In the genomic region with DNA sequence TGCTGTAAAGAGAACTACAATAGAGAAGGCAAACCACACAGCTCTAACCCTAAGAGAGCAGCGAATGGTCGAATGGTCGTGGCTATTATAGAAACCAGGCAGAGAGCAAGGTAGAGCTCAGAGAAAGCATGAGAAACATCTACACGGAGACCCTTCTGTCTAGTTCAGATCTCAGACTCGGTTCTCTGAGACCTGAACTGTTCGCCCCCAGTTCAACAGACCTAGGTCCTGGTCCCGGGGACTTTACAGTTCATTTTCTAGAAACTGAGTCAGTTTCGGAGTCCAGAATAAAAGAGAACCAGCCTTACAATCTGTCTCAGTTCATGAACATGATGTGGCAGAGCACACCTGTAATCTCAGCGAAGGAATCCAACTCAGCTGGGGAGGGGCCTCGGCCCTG, we compare ENCODE assay signal across 8 mouse cellular contexts. TPM values are rescaled to one million over a fixed set of nuclear protein-coding genes. Genes with fewer than 3 reads are reported as not detected.
DNase-seq lines count a peak whose midpoint lies in the region; ATAC-seq lines count a peak whose summit lies in the region.

No protein-coding gene starts in this region.

- H3K27ac ChIP-seq in heart, embryonic 15.5 days = peak overlapping the region; percentile 78
- peak overlapping the region; percentile 94 for H3K27ac ChIP-seq in brown adipose tissue, adult 24 weeks (replicated peaks; ENCODE audit: low read depth, low read length)
- peak overlapping the region; percentile 70 for H3K27ac ChIP-seq in hindbrain, embryonic 15.5 days (replicated peaks)
- H3K27ac ChIP-seq in midbrain, embryonic 13.5 days = 0 out of 2 replicates have a peak overlapping the region, but pooled peaks have one; percentile 2

- H3K9ac ChIP-seq in heart, embryonic 15.5 days = peak overlapping the region; percentile 72
- 0 out of 2 replicates have a peak overlapping the region, but pooled peaks have one; percentile 3 for H3K9ac ChIP-seq in hindbrain, embryonic 15.5 days
- H3K9ac ChIP-seq in midbrain, embryonic 13.5 days (replicated peaks) = peak overlapping the region; percentile 52

- H3K4me1 ChIP-seq in heart, embryonic 15.5 days (replicated peaks) = peaks cover 60% of the 10 kb centered on the region
- H3K4me1 ChIP-seq in brown adipose tissue, adult 24 weeks (ENCODE audit: control insufficient read depth, insufficient read depth, insufficient read length, low read length) = peaks cover 12% of the 10 kb centered on the region
- H3K4me1 ChIP-seq in hindbrain, embryonic 15.5 days (replicated peaks) = peaks cover 56% of the 10 kb centered on the region
- peaks cover 60% of the 10 kb centered on the region for H3K4me1 ChIP-seq in midbrain, embryonic 13.5 days (replicated peaks)

- no peaks in the 10 kb centered on the region for H3K9me3 ChIP-seq in heart, embryonic 15.5 days (replicated peaks)
- no peaks in the 10 kb centered on the region for H3K9me3 ChIP-seq in hindbrain, embryonic 15.5 days
- no peaks in the 10 kb centered on the region for H3K9me3 ChIP-seq in midbrain, embryonic 13.5 days

- 21% methylated on average over 10 of the region's 10 CpGs for WGBS in heart, embryonic 15.5 days
- 10% methylated on average over 10 of the region's 10 CpGs for WGBS in hindbrain, embryonic 15.5 days
- 12% methylated on average over 10 of the region's 10 CpGs for WGBS in midbrain, embryonic 13.5 days

- H3K36me3 ChIP-seq in heart, embryonic 15.5 days = no peaks in the 10 kb centered on the region
- no peaks in the 10 kb centered on the region for H3K36me3 ChIP-seq in hindbrain, embryonic 15.5 days
- H3K36me3 ChIP-seq in midbrain, embryonic 13.5 days = no peaks in the 10 kb centered on the region

- DNase-seq in heart, adult 9 months (ENCODE audit: low spot score in 2 of 2) = no peak
- no peak for DNase-seq in urinary bladder, postnatal 36 days (ENCODE audit: low spot score in 2 of 2)
- no peak for DNase-seq in natural killer cell, adult 2 months (ENCODE audit: low spot score in 2 of 2)
- no peak for DNase-seq in right cerebral cortex, postnatal 4 days

- no peak for ATAC-seq in heart, embryonic 15.5 days (replicated peaks; ENCODE audit: insufficient number of reproducible peaks, insufficient read depth, low FRiP score, low read depth)
- ATAC-seq in hindbrain, embryonic 15.5 days (ENCODE audit: low FRiP score, low read depth) = no peak
- no peak for ATAC-seq in midbrain, embryonic 13.5 days

- H3K27me3 ChIP-seq in heart, embryonic 15.5 days = no peaks in the 10 kb centered on the region
- H3K27me3 ChIP-seq in hindbrain, embryonic 15.5 days = no peaks in the 10 kb centered on the region
- peaks cover 6% of the 10 kb centered on the region for H3K27me3 ChIP-seq in midbrain, embryonic 13.5 days

- peak overlapping the region; percentile 57 for H3K4me3 ChIP-seq in heart, embryonic 15.5 days
- peak overlapping the region; percentile 14; the same call in 1 of the 2 replicates for H3K4me3 ChIP-seq in brown adipose tissue, adult 24 weeks (ENCODE audit: insufficient read depth, low read depth, low read length)
- peak overlapping the region; percentile 47 for H3K4me3 ChIP-seq in hindbrain, embryonic 15.5 days
- peak overlapping the region; percentile 60 for H3K4me3 ChIP-seq in midbrain, embryonic 13.5 days (replicated peaks)

- peak overlapping the region; percentile 73 for H3K4me2 ChIP-seq in heart, embryonic 15.5 days
- H3K4me2 ChIP-seq in hindbrain, embryonic 15.5 days = peak overlapping the region; percentile 75
- H3K4me2 ChIP-seq in midbrain, embryonic 13.5 days (replicated peaks) = peak overlapping the region; percentile 91

RNA-seq across cellular contexts. Expression of a gene that starts 1.6 kb away (rescaled TPM):
- polyA plus RNA-seq in heart, embryonic 15.5 days (2015; fragmentation: Nextera tagmentation; extraction: Ambion mirVana) = 61.9 and 63.1 TPM in 2 replicates
- polyA plus RNA-seq in brown adipose tissue, adult 24 weeks (2012; ENCODE audit: insufficient read depth, insufficient read length, missing spikeins) = 48.0 and 59.8 TPM in 2 replicates
- polyA plus RNA-seq in hindbrain, embryonic 15.5 days (2015; fragmentation: Nextera tagmentation; extraction: Ambion mirVana) = 55.3 and 57.5 TPM in 2 replicates
- polyA plus RNA-seq in midbrain, embryonic 13.5 days (2015; fragmentation: Nextera tagmentation; extraction: Ambion mirVana) = 32.8 and 39.4 TPM in 2 replicates

RNA-seq across cellular contexts. Expression of a gene that starts 19.5 kb away (rescaled TPM):
- 20.8 and 24.2 TPM in 2 replicates for polyA plus RNA-seq in heart, embryonic 15.5 days (2015; fragmentation: Nextera tagmentation; extraction: Ambion mirVana)
- 6.3 and 8.7 TPM in 2 replicates for polyA plus RNA-seq in brown adipose tissue, adult 24 weeks (2012; ENCODE audit: insufficient read depth, insufficient read length, missing spikeins)
- polyA plus RNA-seq in hindbrain, embryonic 15.5 days (2015; fragmentation: Nextera tagmentation; extraction: Ambion mirVana) = 6.3 TPM in 2 replicates
- 4.1 and 5.5 TPM in 2 replicates for polyA plus RNA-seq in midbrain, embryonic 13.5 days (2015; fragmentation: Nextera tagmentation; extraction: Ambion mirVana)

RNA-seq across cellular contexts. Expression of a gene that starts 47.7 kb away (rescaled TPM):
- polyA plus RNA-seq in heart, embryonic 15.5 days (2015; fragmentation: Nextera tagmentation; extraction: Ambion mirVana) = 18.9 and 20.3 TPM in 2 replicates
- 42.0 and 42.5 TPM in 2 replicates for polyA plus RNA-seq in brown adipose tissue, adult 24 weeks (2012; ENCODE audit: insufficient read depth, insufficient read length, missing spikeins)
- 32.6 and 37.3 TPM in 2 replicates for polyA plus RNA-seq in hindbrain, embryonic 15.5 days (2015; fragmentation: Nextera tagmentation; extraction: Ambion mirVana)
- 42.7 and 44.1 TPM in 2 replicates for polyA plus RNA-seq in midbrain, embryonic 13.5 days (2015; fragmentation: Nextera tagmentation; extraction: Ambion mirVana)

Comparison
In these comparisons a context has a peak if more than half of its experiments do, and no peak if none do; other contexts are left out.
1. H3K27ac ChIP-seq: peak in every context shown above with its lines; median percentile 94 in brown adipose tissue, adult 24 weeks; 78 in heart, embryonic 15.5 days; 70 in hindbrain, embryonic 15.5 days; 2 in midbrain, embryonic 13.5 days.
2. H3K9ac ChIP-seq: peak in every context shown above with its lines; median percentile 72 in heart, embryonic 15.5 days; 52 in midbrain, embryonic 13.5 days; 3 in hindbrain, embryonic 15.5 days.